Mouse (Mus musculus) gastrocnemius, postnatal 14 days (tissue): Measurements from ENCODE around the gene Ppp1r9a. TPM values are rescaled to one million over a fixed set of nuclear protein-coding genes. Genes with fewer than 3 reads are reported as not detected.

Source experiments
- DNase-seq: peaks from one replicate; pipeline ENCODE4 v3.0.0; 2021; ENCODE audit warnings: mixed read lengths
- intact Hi-C: fragments of 180-260 bp; cut with DNase I; formaldehyde crosslinking; loops from one replicate; pipeline ENCODE4 v1.15.1; 2025; ENCODE audit warnings: low total_unique reads
- total RNA-seq, 2 experiments: library from RNA; stranded (reverse); gene quantifications; 2 replicates each; pipeline ENCODE4 v1.2.3; 2021

Ppp1r9a gene
- total RNA-seq, 2 experiments from 2014 or later: 7.5 to 9.9 TPM

DNA sequence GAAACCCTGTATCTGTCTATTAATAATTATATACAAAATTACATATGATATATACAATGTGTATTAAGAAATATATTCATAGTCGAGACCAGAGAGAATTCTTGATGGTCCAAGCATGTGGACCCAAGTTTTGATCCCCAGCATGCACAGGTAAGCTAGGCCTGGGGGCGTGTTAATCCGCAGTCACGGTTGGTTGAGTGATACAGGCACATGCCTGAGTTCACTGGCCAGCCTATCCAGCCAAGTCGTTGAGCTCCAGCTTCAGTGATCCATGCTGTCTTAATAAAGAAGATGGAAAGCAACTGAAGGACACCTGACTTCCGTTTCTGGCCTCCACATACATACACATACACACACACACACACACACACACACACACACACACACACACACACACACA, 233.3 kb downstream of the Ppp1r9a start:
- no peak for DNase-seq
- intact Hi-C loops: loop anchor here (10.0 kb wide), 1 partner anchor 249 kb away; the partner anchor contains the start of gene Asb4

DNA sequence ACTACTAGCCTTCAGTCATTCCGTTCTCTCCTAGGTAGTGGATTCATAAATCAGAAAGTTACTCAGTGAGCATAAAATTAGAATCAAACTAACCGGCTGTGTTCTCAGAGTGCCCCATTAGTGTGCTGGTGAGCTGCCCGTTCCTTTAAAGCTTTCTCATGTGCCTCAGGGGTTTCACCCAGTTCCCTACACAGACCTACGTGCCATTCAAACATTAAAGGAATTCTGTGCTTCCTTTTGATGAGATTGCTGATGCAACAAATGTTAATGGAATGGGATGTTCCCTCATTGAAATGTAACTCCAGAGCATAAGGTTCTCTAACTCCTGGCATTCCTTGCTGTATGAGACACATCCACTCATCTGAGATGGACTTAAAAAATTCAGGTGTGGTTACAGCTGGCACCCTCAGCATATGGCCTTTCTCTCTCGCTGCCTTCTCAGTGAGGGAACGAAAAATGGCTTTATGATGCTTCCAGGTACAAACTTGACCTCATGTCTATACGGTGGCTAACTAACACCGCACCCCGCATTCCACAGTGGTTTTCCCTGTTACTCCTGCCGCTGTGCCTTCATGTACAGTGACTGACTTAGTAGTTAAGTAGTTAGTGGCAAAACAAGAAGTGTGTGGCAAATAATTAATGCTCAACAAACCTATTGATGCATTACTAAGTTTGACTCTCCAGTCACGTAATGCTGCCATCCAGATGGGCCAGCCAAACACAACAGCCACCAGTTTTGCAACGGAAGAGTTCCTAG, 236.3 kb downstream of the Ppp1r9a start:
- intact Hi-C loops: loop anchor here (10.0 kb wide), 1 partner anchor 246 kb away; the partner anchor contains the start of gene Asb4
- DNase-seq: no peak

DNA sequence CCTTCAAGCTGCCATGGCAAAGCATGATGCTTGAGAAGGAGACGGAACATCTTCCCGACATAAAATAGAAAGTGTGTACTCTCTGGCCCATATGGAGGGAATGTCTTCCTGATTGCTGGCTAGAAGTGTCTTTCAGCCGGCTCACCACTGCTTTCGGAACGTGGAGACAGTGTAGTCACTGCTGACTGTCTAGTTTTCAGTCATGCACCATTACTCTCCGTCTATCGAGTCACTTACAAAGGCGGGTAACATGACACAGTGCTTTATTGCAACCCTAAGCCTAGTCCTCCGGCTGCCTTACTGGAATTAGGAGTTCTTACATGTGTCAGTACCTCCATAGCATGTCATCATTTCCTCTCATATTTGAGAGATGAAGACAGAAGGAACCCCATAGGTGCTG, 236.9 kb downstream of the Ppp1r9a start:
- intact Hi-C loops: loop anchor here (10.0 kb wide), 1 partner anchor 245 kb away; the partner anchor contains the start of gene Asb4

DNA sequence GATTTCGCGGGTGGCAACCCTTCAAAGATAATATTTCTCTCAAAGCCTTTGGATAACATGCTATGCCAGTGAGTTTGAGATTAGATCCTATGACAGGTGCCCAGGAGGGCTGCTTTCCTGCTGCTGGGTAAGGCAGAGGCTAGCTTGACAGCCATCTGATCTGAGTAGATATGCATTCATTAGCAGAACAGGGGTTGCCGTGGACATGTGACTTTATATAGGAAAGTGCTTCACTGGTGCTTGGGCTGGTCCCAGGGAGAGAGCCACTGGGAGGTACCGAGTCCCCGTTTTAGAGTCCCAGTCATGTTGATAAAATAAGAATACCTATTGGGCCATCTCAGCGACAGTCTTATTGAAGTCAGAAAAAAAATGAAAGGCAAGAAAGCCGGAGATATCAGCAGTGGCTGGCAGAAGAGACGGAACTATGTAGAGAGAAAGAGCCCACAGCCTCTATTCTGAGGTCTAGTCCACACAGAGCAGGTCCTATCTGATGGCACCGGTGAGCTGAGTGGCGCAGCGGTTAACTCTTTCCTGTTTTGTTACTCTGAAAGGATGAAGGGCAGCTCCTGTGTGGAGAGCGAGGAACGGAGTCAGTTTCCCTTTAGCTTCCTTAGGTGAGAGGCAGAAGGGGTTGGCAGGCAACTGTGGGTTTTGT, 244.9 kb downstream of the Ppp1r9a start:
- intact Hi-C loops: no loop called here
- no peak for DNase-seq

More for the DNA sequence above, 236.9 kb downstream of the Ppp1r9a start:
- DNase-seq: no peak

DNA sequence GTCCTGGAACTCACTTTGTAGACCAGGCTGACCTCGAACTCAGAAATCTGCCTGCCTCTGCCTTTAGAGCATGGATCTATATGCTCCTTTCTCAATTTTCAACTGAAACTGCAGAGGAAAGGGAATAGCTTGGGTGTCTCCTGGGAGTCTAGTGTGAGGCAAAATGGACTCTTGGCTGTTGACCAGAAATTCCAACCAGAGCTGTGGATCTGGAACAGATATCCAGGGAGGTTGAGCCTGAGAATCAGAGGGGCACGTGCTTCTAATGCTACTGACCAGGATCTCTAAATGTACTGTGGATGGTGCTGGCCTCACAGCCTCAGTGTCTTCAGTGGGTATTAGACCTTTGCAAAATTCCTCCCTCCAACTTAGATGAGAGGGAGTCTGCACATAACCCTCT, 247.2 kb downstream of the Ppp1r9a start:
- intact Hi-C loops: no loop called here
- DNase-seq: no peak

DNA sequence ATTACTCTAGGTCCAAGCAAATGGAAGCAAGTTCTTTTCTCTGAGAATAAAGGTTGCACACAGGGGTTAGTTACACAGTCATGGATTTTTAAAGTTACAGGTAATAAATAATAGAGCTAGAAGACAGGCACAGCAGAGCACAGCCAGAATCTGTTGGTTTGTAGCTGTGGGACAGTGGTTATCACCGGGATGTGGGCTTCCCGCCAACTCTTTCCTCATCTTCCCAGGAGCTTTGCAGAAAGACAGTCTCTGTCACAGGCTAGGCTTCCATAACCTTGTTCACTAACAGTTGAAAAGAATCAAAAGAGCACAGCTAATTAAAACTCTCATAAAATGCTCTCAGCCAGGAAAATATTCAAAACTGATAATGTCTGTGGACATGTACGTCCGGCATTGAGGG, 248.5 kb downstream of the Ppp1r9a start:
- intact Hi-C loops: no loop called here
- peak; percentile 26 for DNase-seq

DNA sequence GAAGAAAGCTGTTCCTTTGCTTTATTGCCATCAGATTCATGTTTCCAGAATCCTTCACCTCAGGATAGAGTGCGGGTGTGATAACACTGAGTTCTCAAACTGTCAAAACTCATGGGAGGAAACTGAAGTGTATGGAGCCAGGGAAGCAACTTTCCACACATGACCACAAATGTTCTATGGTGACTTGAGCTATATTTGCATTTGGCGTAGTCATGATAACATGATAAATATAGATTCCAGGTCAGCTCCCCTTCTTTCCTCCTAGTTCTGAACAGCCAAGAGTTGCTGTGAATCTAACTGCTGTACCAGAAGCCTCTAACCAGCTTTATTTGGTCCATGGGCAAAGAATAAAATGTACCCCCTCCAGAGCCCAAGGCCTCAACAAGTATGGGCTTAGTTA, 249.5 kb downstream of the Ppp1r9a start:
- DNase-seq: no peak
- intact Hi-C loops: no loop called here

DNA sequence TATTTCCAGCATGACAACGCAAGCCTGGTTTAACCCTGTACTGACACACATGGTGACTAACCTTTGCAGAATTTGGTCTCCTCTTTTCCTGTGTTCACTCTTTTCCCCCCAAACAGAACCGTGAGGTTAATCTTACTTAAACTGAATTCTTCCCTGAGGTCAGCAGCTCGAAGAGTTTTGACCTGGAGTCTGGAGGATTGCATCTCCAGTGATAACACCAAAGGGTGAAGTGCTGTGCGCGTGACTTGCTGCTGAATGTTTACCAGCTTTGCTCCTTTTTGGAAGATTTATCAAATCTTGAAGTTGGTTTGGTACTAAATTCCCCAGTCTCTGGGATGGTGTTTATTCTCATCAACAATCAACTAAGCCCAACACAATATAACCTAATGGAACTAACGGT, 252.1 kb downstream of the Ppp1r9a start:
- intact Hi-C loops: no loop called here
- no peak for DNase-seq

DNA sequence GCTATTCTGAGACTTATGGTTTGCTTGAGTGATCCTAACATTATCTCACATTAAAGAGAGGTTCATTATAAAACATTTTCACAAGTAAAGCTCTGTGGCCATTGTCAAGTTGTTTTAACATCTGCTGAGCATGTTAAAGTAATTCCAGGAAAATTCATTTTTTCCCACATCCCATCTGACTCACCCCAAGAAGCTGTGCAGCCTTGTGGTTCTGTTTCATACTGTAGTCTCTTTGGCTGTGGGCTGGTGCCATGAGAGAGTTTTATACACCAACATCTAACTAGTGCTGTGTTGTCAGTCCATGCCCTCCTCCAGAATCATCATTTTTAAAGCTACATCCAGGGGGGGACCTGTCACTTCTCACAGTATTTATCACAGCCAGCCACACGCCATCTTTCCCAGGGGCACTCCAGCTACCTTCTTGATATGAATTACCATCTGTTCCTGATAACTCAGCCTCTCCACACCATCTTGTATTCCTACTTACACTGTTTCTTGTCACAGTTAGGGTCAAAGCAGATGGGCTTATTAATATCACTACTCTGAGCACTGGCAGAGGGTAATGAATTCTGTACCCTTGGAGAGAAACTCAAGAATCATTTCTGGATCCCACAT, 252.7 kb downstream of the Ppp1r9a start:
- DNase-seq: no peak
- intact Hi-C loops: no loop called here

DNA sequence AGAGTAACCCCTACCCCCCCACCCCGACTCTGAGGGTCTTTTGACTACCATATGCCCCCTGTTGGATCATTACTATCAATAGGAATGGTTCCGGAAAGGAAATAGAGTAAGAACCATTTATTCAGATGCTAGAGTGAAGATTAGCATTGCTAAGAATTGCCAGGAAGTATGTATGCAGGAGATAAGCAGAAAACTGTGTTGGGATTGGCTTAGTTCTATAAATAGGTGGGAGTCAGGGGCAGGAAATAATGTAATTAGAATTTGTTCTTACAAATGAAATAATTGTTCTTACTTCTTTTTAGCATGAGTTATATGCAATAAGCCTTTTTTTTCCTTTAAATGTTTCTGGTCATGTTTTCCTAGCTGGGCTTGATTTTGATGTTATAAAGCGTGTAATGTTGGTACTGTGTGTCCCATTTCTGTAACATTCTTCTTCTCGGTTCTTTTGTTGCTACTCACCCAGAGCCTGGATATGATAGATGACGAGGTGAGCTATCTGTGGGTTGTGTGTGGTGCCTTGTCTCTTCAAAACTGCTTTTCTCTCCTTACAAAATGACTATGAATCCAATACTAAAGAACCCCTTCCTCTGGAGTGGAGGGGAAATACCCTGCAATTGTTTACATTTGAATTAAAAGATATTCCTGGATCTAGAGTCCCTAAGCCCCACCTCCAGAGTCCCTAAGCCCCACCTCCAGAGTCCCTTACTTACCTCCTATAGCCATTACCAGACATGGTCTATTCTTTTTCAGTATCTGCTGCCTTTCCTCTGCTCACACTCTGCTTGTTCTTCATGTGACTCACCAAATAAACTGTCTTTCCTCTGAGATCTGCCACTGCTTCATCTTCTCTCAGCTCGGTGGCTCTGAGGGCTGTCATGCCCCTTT, 254.1 kb downstream of the Ppp1r9a start:
- no peak for DNase-seq
- intact Hi-C loops: no loop called here

DNA sequence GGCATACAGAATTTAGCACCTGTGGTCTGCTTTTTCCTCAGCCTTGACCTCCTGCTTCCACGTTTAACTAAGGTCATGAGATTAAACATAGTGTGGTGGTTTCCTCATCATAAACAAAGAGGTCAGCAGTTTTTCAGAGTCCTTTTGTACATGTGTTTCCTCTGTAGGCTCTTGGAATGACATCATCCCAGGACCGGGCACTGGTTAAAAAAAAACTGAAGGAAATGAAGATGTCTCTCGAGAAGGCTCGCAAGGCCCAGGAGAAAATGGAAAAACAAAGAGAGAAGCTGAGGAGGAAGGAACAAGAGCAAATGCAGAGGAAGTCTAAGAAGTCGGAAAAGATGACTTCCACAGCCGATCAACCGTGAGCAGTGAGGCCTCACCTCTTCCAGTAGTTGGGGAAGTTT, 256.7 kb downstream of the Ppp1r9a start:
- DNase-seq: no peak
- intact Hi-C loops: no loop called here

DNA sequence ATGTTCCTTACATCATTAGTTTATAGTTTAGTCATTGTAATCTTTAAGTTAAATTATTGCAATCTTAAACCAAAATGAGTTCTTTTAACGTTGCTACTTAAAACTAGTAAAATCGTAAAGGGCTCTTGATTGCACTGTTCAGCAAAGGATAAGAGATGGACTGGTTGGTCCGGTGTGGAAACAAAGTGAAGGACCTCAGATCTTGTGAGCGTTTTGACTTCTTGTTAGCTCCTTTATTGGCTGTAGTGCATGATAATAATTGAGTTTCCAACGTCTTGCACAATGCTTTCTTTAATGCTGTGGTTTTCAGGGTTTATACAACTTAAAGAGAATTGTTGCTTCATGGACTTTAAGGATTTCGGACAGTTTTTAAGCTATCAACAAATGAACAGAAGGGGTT, 259.3 kb downstream of the Ppp1r9a start:
- intact Hi-C loops: no loop called here
- DNase-seq: no peak

DNA sequence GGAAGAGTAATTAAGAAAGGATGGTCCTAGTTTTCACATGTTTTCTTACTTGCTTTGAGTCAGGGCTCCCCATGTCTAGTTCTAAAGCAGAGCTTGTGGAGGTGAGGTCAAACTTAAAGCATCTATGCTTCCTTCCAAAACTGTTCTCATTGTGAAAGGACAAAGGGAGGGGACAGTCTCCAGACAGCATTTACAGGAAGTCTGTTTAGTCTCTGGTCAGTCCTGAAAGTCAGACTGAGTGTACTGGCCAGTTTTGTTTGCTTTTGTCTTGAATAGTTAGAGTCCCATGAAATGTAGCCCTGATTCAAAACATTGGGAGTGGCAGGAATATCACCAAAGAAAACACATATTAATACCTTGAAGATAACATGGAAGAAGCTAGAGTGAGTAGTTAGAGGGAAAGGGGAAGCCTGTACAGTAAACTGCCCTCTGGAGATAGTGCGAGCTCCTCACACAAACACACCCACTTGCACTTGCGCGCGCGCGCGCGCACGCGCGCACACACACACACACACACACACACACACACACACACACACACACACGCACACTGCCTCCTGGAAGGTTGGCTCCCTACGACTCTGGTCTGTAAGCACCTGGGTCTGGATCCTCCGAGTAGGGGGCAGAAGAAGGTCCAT, 260.9 kb downstream of the Ppp1r9a start:
- intact Hi-C loops: no loop called here
- no peak for DNase-seq

DNA sequence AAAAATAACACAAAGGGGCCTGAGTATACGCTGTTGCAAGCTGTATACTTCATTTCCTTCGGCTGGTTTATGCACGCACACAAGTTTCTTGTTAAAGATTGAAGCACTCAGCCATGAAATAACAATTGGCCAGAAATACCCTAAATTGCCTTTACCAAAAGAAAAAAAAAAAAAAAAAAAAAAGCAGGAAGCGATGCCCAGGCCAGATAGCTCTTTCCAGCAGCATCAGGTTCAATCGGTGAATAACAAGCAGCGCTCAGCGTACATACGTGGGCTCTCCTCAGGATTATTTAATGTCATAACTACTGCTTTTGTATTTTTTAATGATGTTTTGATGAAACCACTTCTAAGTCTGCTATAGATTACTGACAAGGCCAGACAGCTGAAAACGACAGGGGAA, 262.1 kb downstream of the Ppp1r9a start:
- DNase-seq: no peak
- intact Hi-C loops: no loop called here

DNA sequence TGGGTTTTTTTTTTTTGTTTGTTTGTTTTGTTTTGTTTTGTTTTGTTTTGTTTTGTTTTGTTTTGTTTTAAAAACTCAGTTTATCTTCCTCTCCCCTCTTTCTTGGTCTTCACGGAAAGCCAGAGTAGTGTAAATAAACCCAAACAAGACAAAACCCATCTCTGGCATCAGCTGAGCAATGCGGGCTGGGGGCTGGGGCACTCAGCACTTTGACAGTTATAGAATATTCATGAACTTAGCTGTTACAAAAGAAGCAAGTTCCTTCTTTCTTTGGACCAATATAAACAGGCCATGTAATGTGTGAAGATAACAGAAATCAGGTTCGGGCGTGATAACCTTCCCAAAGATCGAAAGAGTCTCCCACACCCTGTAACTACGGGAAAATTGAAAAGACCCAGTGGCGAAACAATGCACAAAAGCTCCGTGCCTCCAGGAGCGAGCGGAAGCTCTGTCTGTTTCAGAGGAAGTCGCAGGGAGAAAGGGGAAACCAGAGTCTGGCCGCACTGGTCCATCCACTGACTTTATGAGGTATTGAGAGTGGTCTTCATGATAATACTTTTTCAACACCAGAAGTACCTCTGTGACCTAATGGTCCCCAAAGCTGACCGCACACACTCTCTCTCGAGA, 264.4 kb downstream of the Ppp1r9a start:
- DNase-seq: no peak

DNA sequence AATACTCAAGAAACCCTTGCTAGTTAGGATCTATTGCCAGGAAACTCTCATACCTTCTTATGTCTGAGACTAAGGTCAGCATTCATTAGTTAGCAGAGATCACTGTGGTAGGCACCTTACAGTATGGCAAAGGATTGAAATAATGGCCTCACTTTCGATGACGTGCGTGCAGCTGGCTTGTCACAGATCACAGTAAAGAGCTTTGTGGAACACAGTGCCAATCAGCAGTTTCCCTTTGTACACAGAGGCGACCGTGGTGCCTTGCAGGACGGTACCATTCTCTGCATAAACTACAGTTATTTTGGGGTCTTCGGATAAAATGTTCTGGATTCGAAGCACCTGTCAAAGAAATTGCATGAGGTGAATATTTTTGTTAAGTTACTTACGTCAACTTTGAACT, 265.4 kb downstream of the Ppp1r9a start:
- intact Hi-C loops: no loop called here

More for the DNA sequence above, 264.4 kb downstream of the Ppp1r9a start:
- intact Hi-C loops: no loop called here

DNA sequence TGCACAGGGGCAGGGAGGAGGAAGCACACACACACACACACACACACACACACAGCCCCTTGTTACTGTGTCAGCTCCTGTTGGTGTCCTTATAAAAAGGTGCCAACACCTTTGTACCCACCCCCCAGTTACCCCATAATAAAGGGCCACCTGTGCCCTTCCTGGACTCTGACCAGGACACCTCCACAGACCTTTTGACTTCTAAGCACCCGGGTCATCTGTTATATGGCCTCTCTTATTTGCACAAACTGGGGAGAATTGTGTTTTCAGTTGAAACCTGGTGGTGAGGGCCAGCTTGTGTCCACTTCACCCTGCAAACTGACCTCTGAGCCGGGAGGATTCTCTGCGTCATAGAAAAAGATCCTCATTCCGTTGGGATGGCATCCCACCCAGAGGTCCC, 268.7 kb downstream of the Ppp1r9a start:
- no peak for DNase-seq
- intact Hi-C loops: no loop called here

More for the DNA sequence above, 265.4 kb downstream of the Ppp1r9a start:
- no peak for DNase-seq

DNA sequence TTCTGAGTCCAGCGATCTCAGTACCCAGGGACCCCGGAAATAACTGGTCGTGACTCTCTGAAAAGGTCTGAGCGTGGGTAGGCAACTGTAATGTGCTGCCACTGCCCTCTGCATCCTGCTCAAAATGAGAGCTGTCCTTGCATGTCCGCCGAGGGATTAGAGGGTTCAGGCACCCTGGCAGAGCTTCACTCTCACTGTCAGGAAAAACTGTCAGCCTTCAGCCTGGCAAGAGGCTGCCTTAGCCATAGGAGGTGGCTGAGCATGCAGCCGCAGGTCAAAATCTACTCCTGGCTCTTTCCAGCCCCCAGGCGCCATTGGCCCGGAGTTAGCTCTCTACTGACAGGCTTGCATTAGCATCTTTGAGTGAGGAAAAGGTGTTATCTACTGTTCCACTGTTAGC, 269.9 kb downstream of the Ppp1r9a start:
- intact Hi-C loops: no loop called here
- no peak for DNase-seq
